Mouse (Mus musculus): ENCODE data around the gene Zdhhc3. TPM values are rescaled to one million over a fixed set of nuclear protein-coding genes. Genes with fewer than 3 reads are reported as not detected.

The Zdhhc3 gene
- polyA plus RNA-seq, 1 experiment from 2014 or later: 27.6 TPM

GRCm38 (mm10) chr9:123150241-123151020 lies 37.4 kb upstream of the Zdhhc3 start, which contains the start of gene Clec3b:
Clec3b (plus strand) TSS chr9:123150946.
- no peak within 1 kb of the TSS for H3K27ac ChIP-seq (ENCODE audit: low read length)
- no peak for ATAC-seq (ENCODE audit: low read depth)
- H3K27me3 ChIP-seq (ENCODE audit: control insufficient read depth, insufficient read depth, low read depth, low read length): no peaks in the 10 kb centered on the region
- H3K4me2 ChIP-seq (ENCODE audit: low read depth, low read length): no peak within 1 kb of the TSS
- H3K9ac ChIP-seq (ENCODE audit: low read depth, low read length): no peak within 1 kb of the TSS
- H3K4me1 ChIP-seq (ENCODE audit: control insufficient read depth, low read depth, low read length): no peaks in the 10 kb centered on the region
- WGBS (ENCODE audit: insufficient replicate concordance): 77% methylated on average over 5 of the region's 5 CpGs
- no peaks in the 10 kb centered on the region for H3K36me3 ChIP-seq (ENCODE audit: control insufficient read depth, insufficient read depth)
- no peaks in the 10 kb centered on the region for H3K9me3 ChIP-seq (replicated peaks; ENCODE audit: control insufficient read depth, low read length)
- no peak within 1 kb of the TSS for H3K4me3 ChIP-seq (ENCODE audit: low read depth, low read length)

DNA sequence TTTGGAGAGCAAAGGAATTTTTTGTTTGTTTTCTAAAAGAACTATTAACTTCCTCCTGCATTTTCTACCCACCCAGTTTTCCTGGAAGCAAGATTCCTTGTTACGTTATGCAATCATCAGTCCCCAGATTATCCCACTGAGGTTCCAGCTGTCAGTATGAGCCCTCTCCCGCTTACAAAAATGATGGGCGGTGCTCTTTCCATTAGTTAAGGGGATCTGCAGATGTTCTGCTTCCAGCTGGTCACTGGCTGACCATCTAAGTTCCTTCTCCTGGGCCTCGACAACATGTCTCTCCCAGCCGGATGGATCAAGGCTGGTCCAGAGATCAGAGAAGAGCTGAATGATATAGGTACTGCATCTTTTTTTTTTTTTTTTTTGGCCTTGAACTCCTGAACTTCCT lies 35.4 kb upstream of the Zdhhc3 start:
- Histone ChIP-seq H3K4me3 (ENCODE audit: low read depth, low read length) (no peak overlapping the region), H3K27ac (ENCODE audit: low read length) (no peak overlapping the region), H3K4me1 (ENCODE audit: control insufficient read depth, low read depth, low read length) (no peaks in the 10 kb centered on the region), H3K36me3 (ENCODE audit: control insufficient read depth, insufficient read depth) (no peaks in the 10 kb centered on the region), H3K9ac (ENCODE audit: low read depth, low read length) (no peak overlapping the region), H3K4me2 (ENCODE audit: low read depth, low read length) (no peak overlapping the region), H3K9me3 (replicated peaks; ENCODE audit: control insufficient read depth, low read length) (no peaks in the 10 kb centered on the region), H3K27me3 (ENCODE audit: control insufficient read depth, insufficient read depth, low read depth, low read length) (no peaks in the 10 kb centered on the region)
- WGBS (ENCODE audit: insufficient replicate concordance): 71% methylated on average over 5 of the region's 5 CpGs
- no peak for ATAC-seq (ENCODE audit: low read depth)

- ATAC-seq (ENCODE audit: low read depth): no peak
- WGBS (ENCODE audit: insufficient replicate concordance): 66% methylated on average over 4 of the region's 4 CpGs
- H3K27ac ChIP-seq (ENCODE audit: low read length): no peak overlapping the region
Measured at GRCm38 (mm10) chr9:123139887-123140614, 27.0 kb upstream of the Zdhhc3 start.

GRCm38 (mm10) chr9:123138891-123139474 lies 26.0 kb upstream of the Zdhhc3 start:
- H3K36me3 ChIP-seq (ENCODE audit: control insufficient read depth, insufficient read depth): peaks cover 12% of the 10 kb centered on the region
- H3K9me3 ChIP-seq (replicated peaks; ENCODE audit: control insufficient read depth, low read length): no peaks in the 10 kb centered on the region
- H3K4me1 ChIP-seq (ENCODE audit: control insufficient read depth, low read depth, low read length): no peaks in the 10 kb centered on the region
- no peak overlapping the region for H3K27ac ChIP-seq (ENCODE audit: low read length)
- no peak overlapping the region for H3K4me2 ChIP-seq (ENCODE audit: low read depth, low read length)
- no peaks in the 10 kb centered on the region for H3K27me3 ChIP-seq (ENCODE audit: control insufficient read depth, insufficient read depth, low read depth, low read length)
- H3K9ac ChIP-seq (ENCODE audit: low read depth, low read length): no peak overlapping the region
- 74% methylated on average over 5 of the region's 5 CpGs for WGBS (ENCODE audit: insufficient replicate concordance)
- ATAC-seq (ENCODE audit: low read depth): peak; percentile 53; the same call in 1 of the 2 replicates
- no peak overlapping the region for H3K4me3 ChIP-seq (ENCODE audit: low read depth, low read length)

More at GRCm38 (mm10) chr9:123139887-123140614, 27.0 kb upstream of the Zdhhc3 start:
- Histone ChIP-seq H3K9me3 (replicated peaks; ENCODE audit: control insufficient read depth, low read length) (no peaks in the 10 kb centered on the region), H3K9ac (ENCODE audit: low read depth, low read length) (no peak overlapping the region), H3K4me1 (ENCODE audit: control insufficient read depth, low read depth, low read length) (no peaks in the 10 kb centered on the region), H3K36me3 (ENCODE audit: control insufficient read depth, insufficient read depth) (peaks cover 9% of the 10 kb centered on the region), H3K4me3 (ENCODE audit: low read depth, low read length) (no peak overlapping the region), H3K27me3 (ENCODE audit: control insufficient read depth, insufficient read depth, low read depth, low read length) (no peaks in the 10 kb centered on the region), H3K4me2 (ENCODE audit: low read depth, low read length) (no peak overlapping the region)

DNA sequence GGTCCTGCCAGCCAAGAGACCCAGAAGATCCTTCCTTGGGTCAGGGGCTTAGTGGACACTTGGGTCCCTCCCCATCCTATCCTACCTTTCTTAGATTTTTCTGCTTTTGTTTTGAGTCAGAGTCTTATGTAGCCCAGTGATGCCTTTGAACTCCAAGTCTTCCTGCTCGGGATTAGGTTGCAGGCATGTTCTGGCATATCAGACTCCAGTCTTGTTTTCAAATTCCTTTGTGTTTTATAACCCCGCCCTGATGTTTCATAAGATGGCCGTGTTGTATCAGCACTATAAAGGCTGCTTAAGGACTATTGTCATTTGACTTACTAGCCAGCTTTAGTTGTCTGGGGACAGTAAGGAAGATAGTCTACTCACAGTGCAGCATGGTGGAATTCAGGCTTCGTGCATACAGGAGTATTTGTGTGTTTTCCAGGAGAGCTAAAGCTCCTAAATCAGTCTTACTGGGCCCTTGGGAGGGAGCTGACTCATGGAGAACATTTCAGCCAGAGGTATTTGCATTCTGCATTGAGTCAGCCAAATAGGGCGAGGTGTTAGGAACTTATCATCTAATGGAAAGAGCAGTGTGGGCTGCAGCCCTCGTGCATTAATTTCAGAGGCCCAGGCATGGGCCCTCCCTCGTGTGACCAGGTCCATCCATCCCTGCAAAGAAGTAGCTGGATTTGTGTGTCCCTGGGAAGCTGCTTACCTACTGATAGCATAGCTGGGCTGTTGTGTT lies 24.1 kb upstream of the Zdhhc3 start:
- 70% methylated on average over 7 of the region's 7 CpGs for WGBS (ENCODE audit: insufficient replicate concordance)
- Histone ChIP-seq H3K27ac (ENCODE audit: low read length) (no peak overlapping the region), H3K27me3 (ENCODE audit: control insufficient read depth, insufficient read depth, low read depth, low read length) (no peaks in the 10 kb centered on the region), H3K4me3 (ENCODE audit: low read depth, low read length) (no peak overlapping the region), H3K9ac (ENCODE audit: low read depth, low read length) (no peak overlapping the region), H3K9me3 (replicated peaks; ENCODE audit: control insufficient read depth, low read length) (no peaks in the 10 kb centered on the region), H3K36me3 (ENCODE audit: control insufficient read depth, insufficient read depth) (peaks cover 18% of the 10 kb centered on the region), H3K4me2 (ENCODE audit: low read depth, low read length) (no peak overlapping the region), H3K4me1 (ENCODE audit: control insufficient read depth, low read depth, low read length) (no peaks in the 10 kb centered on the region)
- no peak for ATAC-seq (ENCODE audit: low read depth)

- peaks cover 21% of the 10 kb centered on the region for H3K36me3 ChIP-seq (ENCODE audit: control insufficient read depth, insufficient read depth)
- H3K4me1 ChIP-seq (ENCODE audit: control insufficient read depth, low read depth, low read length): no peaks in the 10 kb centered on the region
- no peaks in the 10 kb centered on the region for H3K9me3 ChIP-seq (replicated peaks; ENCODE audit: control insufficient read depth, low read length)
- 78% methylated on average over 3 of the region's 3 CpGs for WGBS (ENCODE audit: insufficient replicate concordance)
- no peak overlapping the region for H3K9ac ChIP-seq (ENCODE audit: low read depth, low read length)
- H3K4me3 ChIP-seq (ENCODE audit: low read depth, low read length): no peak overlapping the region
- ATAC-seq (ENCODE audit: low read depth): no peak
- H3K27ac ChIP-seq (ENCODE audit: low read length): no peak overlapping the region
- H3K27me3 ChIP-seq (ENCODE audit: control insufficient read depth, insufficient read depth, low read depth, low read length): no peaks in the 10 kb centered on the region
- no peak overlapping the region for H3K4me2 ChIP-seq (ENCODE audit: low read depth, low read length)
Measured at GRCm38 (mm10) chr9:123132994-123133393, 20.0 kb upstream of the Zdhhc3 start.

DNA sequence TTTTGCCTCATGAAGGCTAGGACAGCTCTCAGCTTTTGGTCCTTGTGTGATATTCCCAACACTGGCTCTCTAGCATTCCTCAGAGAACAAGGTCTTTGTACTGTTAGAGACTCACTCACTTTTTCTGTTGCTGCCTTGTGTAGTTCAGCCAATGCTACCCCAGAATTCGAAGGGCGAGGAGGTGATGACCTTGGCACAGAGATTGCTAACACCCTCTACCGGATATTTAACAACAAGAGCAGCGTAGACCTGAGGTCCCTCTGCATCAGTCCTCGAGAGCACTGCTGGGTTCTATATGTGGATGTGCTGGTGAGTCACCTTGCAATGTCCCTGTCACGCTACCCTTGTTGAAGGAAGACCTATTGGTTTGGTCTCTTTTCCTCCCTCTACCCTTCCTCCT lies 14.7 kb upstream of the Zdhhc3 start:
- H3K9me3 ChIP-seq (replicated peaks; ENCODE audit: control insufficient read depth, low read length): no peaks in the 10 kb centered on the region
- no peak overlapping the region for H3K4me2 ChIP-seq (ENCODE audit: low read depth, low read length)
- H3K36me3 ChIP-seq (ENCODE audit: control insufficient read depth, insufficient read depth): peaks cover 3% of the 10 kb centered on the region
- peaks cover 11% of the 10 kb centered on the region for H3K4me1 ChIP-seq (ENCODE audit: control insufficient read depth, low read depth, low read length)
- no peaks in the 10 kb centered on the region for H3K27me3 ChIP-seq (ENCODE audit: control insufficient read depth, insufficient read depth, low read depth, low read length)
- no peak overlapping the region for H3K4me3 ChIP-seq (ENCODE audit: low read depth, low read length)
- no peak for ATAC-seq (ENCODE audit: low read depth)
- H3K27ac ChIP-seq (ENCODE audit: low read length): no peak overlapping the region
- no peak overlapping the region for H3K9ac ChIP-seq (ENCODE audit: low read depth, low read length)
- WGBS (ENCODE audit: insufficient replicate concordance): 88% methylated on average over 6 of the region's 6 CpGs

DNA sequence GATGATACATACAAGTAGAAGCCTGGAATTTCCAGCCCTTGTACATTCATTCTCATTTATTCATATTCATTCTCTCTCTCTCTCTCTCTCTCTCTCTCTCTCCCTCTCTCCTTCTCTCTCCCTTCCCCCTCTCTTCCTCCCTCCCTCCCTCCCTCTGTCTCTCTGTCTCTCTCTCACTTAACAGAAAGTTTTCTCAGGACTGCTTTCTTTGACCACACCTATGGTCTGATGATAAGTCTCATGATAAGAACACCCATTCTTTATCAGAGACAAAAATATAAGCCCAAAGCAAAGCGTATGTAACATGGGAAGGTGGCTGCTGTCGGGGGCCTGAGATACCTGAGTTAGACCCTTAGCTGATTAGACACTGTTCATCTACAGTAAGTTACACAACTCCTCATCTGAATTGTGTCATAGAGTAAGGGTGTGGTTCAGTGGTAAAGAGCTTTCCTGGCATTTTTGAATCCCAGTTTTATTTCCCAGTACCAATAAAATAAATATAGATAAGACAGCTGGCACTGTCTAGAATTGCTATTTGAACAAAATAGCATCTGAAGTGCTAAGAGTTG lies 11.5 kb upstream of the Zdhhc3 start:
- peaks cover 11% of the 10 kb centered on the region for H3K4me1 ChIP-seq (ENCODE audit: control insufficient read depth, low read depth, low read length)
- H3K9ac ChIP-seq (ENCODE audit: low read depth, low read length): no peak overlapping the region
- H3K9me3 ChIP-seq (replicated peaks; ENCODE audit: control insufficient read depth, low read length): no peaks in the 10 kb centered on the region
- H3K27ac ChIP-seq (ENCODE audit: low read length): peak overlapping the region; percentile 79
- WGBS (ENCODE audit: insufficient replicate concordance): 25% methylated on average over 2 of the region's 2 CpGs
- peak overlapping the region; percentile 7; the same call in 1 of the 2 replicates for H3K4me2 ChIP-seq (ENCODE audit: low read depth, low read length)
- no peaks in the 10 kb centered on the region for H3K27me3 ChIP-seq (ENCODE audit: control insufficient read depth, insufficient read depth, low read depth, low read length)
- peaks cover 10% of the 10 kb centered on the region for H3K36me3 ChIP-seq (ENCODE audit: control insufficient read depth, insufficient read depth)
- peak; percentile 47 for ATAC-seq (ENCODE audit: low read depth)
- H3K4me3 ChIP-seq (ENCODE audit: low read depth, low read length): no peak overlapping the region
